Mouse (Mus musculus) heart, postnatal 36 days (tissue): Measurements from ENCODE around the gene Erp29. TPM values are rescaled to one million over a fixed set of nuclear protein-coding genes. Genes with fewer than 3 reads are reported as not detected.

Experiments used
- DNase-seq, 2 experiments: peaks; one replicate each; pipeline ENCODE4 v3.0.0; 2021 to 2022
- intact Hi-C: fragments of 180-260 bp; cut with DNase I; formaldehyde crosslinking; loops from one replicate; pipeline ENCODE4 v1.15.1; 2025
- total RNA-seq, 2 experiments: library from RNA; stranded (reverse); gene quantifications; 2 replicates each; pipeline ENCODE4 v1.2.3; 2021

The Erp29 gene
- total RNA-seq, 2 experiments from 2014 or later = 71.5 to 78.6 TPM

DNA sequence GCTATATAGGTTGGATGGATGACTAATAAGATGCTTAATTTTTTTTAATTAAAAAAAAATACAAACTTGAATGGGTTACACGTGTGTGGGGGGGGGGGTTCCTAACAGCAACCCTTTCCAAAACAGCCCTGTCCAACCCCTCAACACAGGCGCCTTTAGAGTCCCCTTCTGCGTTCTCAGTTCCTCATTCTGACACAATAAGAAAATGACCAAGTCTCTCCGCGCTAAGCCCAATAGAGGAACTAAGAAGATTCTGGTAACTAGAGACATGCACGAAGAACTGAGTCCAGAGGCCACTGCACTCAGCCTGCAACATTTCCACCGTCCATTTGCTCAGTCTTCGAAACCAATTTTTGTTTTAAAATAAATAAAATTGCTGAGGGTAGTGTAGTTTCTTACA lies 1.1 kb downstream of the Erp29 start:
- intact Hi-C loops = loop anchor here (5.0 kb wide), 2 partner anchors 91 to 151 kb away; no protein-coding TSS in a partner anchor
- peak; percentile 12 to 14 for DNase-seq

DNA sequence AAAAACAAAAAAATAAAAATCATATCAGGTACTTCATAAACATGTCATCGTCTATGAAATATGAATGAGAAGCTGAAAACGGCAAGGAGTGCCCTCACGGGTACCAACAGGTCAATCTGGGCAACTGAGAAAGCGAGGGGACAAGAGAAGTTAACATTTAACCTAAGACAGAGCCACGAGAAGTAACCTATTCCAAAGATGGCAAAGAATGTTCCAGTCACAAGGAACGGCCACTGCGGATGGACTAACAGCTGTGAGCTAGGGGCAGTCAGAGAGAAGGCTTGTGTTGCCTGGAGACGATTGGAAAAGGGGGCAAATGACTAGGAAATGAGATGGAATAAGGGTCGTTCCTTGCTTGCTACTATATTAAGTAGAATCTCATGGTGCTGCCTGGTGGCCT lies 1.8 kb downstream of the Erp29 start:
- DNase-seq = no peak
- intact Hi-C loops = loop anchor here (1.0 to 5.0 kb wide), 3 partner anchors 27 to 152 kb away; no protein-coding TSS in a partner anchor

GRCm38 (mm10) chr5:121449976-121450375 lies 2.3 kb downstream of the Erp29 start:
- intact Hi-C loops = loop anchor here (1.0 to 5.0 kb wide), 3 partner anchors 27 to 152 kb away; no protein-coding TSS in a partner anchor
- DNase-seq = peak; percentile 53 to 68

GRCm38 (mm10) chr5:121448450-121448849 lies 3.9 kb downstream of the Erp29 start:
- intact Hi-C loops = no loop called here
- no peak for DNase-seq

DNA sequence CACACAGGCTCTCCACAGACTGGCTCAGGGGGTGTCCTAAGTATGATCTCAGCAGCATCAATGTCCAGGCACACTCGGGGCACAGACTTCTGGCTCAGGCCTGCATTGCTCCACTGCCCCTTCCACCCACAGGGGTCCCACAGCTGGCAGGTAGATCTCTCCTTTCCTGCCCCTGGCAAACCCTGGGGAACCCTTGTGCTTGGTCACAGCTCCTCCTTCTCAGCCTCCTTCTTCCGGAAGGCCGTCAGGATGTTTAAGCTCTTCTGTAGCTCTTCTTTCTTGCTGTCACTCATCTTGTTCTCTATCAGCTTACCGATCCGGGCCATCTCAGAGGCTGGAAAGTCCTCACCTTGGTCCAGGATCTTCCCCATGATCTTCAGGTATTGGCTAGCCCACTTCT lies 7.4 kb downstream of the Erp29 start:
- intact Hi-C loops = loop anchor here (5.0 kb wide), 1 partner anchor 32 kb away; no protein-coding TSS in a partner anchor

GRCm38 (mm10) chr5:121443548-121443947 lies 8.8 kb downstream of the Erp29 start:
- peak in 1 of 2 experiments; percentile 36 for DNase-seq
- intact Hi-C loops = loop anchor here (5.0 kb wide), 1 partner anchor 34 kb away; no protein-coding TSS in a partner anchor

More for the DNA sequence above, 7.4 kb downstream of the Erp29 start:
- no peak for DNase-seq

DNA sequence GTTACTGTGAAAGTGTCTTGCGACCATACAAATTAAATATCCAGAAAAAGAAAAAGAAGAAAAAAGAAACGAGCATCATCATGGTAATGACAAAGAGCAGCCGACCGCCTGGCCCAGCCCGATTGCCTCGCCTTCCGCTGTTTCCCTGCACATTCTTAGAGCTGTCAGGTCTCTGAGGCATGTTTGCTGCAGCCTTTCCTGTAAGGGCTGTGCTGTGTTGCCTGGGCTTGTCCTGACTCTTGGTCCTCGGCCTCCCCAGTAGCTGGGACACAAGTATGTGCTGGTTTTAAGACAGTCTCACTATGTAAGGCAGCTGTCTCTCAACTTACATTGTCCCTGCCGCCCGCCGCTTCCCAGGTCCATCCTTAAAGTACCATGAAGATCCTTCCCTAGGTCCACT lies 13.6 kb downstream of the Erp29 start:
- DNase-seq = no peak
- intact Hi-C loops = no loop called here

DNA sequence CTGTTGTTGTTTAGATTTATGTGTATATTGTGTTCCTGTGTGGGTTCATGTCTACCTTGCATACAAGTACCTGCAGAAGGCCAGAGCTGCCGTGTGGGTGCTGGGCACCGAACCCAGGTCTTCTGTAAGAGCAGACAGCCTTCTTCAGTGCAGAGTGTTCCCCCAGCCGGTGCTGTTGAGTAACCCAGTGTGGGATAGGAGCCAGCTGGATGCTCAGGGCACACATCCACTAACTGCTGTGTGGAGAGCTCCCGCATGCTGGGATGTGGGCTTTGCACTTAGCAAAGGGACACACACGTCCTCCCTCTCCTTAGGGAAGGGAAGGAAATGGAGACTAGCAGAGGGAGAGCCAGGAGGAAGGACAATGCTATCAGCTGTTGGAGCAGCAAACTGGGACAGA lies 14.2 kb downstream of the Erp29 start:
- peak in 1 of 2 experiments; percentile 13 for DNase-seq

DNA sequence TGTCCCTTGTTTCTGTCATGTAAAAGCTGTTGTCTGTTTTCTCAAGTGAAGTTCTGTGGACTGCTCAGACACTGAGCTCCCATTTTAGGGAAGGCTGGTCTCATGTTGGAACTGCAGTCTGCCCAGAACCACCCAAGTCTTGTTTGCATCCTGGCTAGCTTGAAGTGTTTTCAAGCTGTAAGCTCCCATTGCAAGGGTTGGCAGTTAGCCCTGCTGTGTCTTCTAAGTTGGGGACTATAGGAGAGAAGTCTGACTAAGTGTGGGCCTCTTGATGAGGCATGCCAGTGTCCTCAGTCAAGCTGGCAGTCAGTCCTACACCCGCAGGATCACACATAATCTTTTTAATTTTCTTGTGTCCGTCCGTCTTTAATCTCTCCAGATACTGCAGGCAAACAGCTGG lies 23.4 kb downstream of the Erp29 start:
- no peak for DNase-seq
- intact Hi-C loops = no loop called here

More for the DNA sequence above, 14.2 kb downstream of the Erp29 start:
- intact Hi-C loops = no loop called here

DNA sequence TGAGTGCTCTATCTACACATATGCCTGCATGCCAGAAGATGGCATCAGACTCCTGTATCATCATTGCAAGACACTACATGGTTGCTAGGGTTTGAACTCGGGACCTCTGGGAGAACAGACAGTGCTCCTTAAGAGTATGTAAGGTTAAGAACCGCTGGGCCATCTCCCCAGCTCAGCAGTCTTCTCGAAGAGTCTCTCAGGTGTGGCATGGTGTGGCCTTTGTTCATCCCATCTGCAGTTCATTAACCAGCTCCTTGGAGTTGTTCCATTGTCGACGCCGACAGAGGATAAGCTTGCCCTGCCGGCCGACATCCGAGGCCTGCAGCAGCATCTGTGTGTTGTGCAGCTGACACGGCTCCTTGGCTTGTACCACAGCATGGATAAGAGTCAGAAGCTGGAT lies 29.0 kb downstream of the Erp29 start:
- no peak for DNase-seq
- intact Hi-C loops = no loop called here

DNA sequence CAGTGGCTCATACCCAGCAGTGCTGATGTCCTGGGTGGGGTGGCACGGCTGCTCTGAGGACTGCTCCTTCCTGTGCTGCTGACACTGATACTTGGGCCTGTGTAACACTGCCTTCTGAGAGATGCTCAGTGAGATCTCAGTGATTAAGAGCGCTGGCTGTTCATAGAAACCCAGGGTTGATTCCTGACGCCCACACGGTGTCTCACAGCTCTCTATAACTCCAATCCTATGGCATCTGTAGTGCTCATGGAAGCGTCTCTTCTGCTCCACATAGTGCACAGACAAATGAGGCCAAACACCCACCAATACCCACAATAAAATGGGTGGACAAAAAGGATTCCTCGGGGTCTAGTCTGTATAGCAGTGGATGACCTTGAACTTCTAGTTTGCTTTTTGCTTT lies 29.5 kb downstream of the Erp29 start:
- intact Hi-C loops = no loop called here
- DNase-seq = no peak

- intact Hi-C loops = no loop called here
- no peak for DNase-seq
Observed at GRCm38 (mm10) chr5:121420721-121421120, 31.6 kb downstream of the Erp29 start.

DNA sequence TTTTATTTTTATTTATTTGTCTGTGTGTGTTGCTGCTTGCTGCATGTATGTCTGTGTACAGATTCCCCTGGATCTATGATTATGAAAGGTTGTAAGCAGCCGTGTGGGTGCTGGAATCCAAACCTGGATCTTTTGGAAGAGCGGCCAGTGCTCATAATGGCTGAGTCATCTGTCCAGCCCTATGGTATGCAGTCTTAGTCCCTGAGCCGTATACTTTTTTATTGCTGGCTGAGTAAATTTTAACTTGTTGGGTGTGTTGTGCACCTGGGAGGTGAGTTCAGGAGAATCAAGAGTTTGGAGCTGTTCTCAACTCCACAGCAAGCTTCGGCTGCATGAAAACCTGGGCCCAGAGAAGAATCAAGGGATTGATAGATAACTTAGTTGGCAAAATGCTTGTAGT lies 41.3 kb downstream of the Erp29 start:
- DNase-seq = no peak
- intact Hi-C loops = no loop called here

DNA sequence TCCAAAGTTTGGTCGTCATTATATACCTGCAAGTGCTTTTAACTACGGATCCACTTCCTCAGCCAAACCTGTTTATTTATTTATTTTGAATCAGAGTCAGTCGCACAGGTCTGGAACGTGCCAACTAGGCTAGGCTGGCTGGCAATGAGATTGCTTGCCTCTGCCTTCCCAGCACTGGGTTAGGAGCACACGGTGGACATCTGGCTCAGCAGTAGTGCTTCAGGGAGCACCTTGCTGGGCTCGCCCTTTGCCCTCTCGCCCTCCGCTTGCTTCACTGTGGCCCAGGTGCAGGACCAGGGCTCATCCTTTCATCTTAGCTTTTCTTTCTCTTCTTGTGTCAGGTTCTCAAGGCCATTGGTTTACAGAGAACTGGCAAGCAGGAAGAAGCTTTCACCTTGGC lies 44.5 kb downstream of the Erp29 start:
- no peak for DNase-seq
- intact Hi-C loops = no loop called here

DNA sequence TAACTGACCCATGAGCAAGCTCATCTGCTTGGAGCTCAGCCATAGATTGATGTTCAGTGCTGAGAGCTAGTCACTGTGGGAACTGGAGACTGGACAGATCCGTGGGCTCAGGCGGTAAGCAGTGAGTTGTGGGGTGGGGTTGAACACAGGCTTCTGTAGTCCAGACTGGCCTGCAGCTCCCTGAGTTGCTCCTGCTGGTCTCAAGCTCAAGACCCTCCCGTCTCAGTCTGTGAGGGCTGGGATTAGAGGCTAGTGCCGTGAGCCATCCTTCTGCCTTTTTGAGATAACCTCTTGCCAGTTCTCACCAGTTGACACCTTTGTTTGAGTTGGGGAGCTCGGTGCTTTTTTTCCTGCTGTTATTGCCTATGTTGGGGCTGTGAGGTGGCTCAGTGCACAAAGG lies 51.5 kb downstream of the Erp29 start:
- DNase-seq = no peak
- intact Hi-C loops = no loop called here

- intact Hi-C loops = no loop called here
- DNase-seq = no peak
Observed at GRCm38 (mm10) chr5:121400064-121400463, 52.2 kb downstream of the Erp29 start.

GRCm38 (mm10) chr5:121399540-121399939 lies 52.8 kb downstream of the Erp29 start:
- intact Hi-C loops = no loop called here
- no peak for DNase-seq

DNA sequence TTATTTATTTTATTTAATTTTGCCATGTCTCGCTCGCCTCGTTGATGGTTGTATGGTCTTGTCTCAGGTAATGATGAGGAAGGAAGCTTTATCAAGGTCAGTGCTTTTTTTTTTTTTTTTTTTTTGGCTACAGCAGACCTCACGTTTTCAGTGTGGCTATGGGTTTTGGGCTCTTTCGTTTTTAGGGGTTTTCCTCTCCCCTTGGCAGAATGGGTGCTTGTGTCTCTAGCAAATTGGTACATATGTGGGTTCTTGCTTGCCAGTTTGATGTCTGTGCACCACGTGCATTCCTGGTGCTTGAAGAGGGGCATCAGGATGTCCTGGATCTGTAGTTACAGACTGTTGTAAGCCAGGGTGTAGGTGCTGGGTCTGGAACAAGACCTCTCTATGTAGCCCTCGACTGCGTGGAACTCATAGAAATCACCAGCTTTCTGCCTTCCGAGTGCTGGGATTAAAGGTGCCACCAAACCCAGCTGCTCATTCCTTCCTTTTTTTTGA lies 53.3 kb downstream of the Erp29 start:
- intact Hi-C loops = no loop called here
- no peak for DNase-seq

- intact Hi-C loops = no loop called here
- DNase-seq = no peak
Observed at GRCm38 (mm10) chr5:121398146-121398964, 54.0 kb downstream of the Erp29 start.

GRCm38 (mm10) chr5:121397187-121398145 lies 54.8 kb downstream of the Erp29 start, which contains the start of gene Naa25:
Naa25 (plus strand) TSS chr5:121397936.
- intact Hi-C loops = no loop called here
- peak; percentile 93 to 95 for DNase-seq

GRCm38 (mm10) chr5:121395621-121396020 lies 56.7 kb downstream of the Erp29 start:
- DNase-seq = no peak
- intact Hi-C loops = no loop called here
